Mouse (Mus musculus): ENCODE measurements around the gene Klhl33.
A peak's percentile ranks its signal among the peaks of the same experiment; 100 is the strongest.
"Not testable (repeated sequence)": the region's sequence is repeated elsewhere in the genome, so short reads cannot be mapped to it uniquely, and the experiment has no call there.

Klhl33 gene

DNA sequence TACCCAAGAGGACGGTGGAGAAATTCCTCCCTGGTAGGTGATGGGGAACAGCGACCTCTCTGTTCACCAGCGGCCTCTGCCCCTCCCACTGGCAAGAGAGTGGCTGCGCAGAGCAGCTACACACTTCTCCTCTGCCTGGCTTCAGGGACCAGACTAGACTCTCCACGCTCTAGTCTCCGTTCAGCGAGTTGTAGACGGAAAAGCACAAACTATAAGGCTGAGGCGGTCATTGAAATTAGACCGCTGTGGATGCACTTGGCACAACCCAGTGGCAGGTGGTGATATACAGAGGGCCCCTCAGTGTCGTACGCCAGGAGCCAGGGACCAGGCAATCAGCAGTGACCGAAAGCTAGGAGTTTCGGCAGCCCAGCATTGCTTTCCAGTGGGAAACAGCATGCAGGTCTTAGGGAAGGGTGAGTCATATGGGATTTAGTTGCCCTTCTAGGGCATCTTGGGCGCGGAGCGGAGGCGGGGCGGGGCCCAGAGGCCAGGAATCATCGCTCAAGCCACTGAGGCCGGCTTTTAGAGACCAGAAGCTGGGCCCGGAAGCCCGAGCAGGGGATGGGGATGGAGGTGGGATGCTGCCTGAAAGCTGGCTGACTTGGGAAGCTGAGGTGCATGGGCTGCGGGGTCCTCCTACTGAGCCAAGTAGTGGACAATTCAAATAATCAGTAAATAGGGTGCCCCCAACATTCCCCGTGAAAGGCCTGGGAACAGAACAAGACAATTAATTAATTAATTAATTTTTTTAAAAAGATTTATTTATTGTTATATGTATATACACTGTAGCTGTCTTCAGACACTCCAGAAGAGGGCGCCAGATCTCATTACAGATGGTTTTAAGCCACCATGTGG lies 6.9 kb upstream of the Klhl33 start:
- DNase-seq = peak; percentile 33

- not testable (repeated sequence) for DNase-seq
Observed at GRCm38 (mm10) chr14:50897992-50898391, 685 bp upstream of the Klhl33 start.

- peak; percentile 16 for DNase-seq
Observed at GRCm38 (mm10) chr14:50896747-50897373, 447 bp downstream of the Klhl33 start.

DNA sequence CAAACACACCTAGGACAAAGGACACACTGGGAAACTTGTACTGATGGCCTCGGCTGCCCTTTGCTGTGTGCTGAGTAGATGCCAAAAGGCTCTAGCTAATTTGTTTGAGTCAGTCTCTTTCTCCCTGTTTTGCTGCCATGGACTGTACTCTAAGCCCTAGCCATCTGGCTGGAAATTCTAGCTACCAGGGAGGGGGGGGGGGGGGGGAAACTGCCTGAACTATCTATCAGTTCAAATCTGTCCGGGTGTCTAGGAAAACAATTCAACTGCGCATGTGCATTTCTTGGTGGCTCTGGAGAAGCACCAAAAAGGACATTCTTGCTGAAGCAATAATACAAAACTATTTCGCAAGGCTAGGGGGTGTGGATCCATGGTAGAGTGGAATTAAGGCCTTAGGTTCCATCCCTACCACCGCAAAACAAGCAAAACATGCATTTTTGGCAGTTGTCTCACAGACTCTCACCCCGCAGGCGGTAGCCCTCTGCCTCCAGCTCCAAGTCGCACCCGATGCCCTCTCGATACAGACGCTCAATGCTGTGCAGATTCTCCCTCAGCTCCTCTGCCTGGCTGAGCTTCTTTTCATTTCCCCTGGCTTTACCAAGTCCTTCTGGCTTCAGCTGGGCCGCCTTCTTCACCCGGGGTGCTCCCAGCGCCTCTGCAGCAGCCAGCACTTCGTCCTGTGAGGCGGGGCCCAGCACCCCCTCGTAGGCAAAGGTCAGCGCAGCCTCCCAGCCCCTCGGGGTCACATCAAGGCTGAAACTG lies 1.1 kb downstream of the Klhl33 start:
- DNase-seq = no peak

- DNase-seq = no peak
Observed at GRCm38 (mm10) chr14:50895407-50895806, 1.9 kb downstream of the Klhl33 start.

DNA sequence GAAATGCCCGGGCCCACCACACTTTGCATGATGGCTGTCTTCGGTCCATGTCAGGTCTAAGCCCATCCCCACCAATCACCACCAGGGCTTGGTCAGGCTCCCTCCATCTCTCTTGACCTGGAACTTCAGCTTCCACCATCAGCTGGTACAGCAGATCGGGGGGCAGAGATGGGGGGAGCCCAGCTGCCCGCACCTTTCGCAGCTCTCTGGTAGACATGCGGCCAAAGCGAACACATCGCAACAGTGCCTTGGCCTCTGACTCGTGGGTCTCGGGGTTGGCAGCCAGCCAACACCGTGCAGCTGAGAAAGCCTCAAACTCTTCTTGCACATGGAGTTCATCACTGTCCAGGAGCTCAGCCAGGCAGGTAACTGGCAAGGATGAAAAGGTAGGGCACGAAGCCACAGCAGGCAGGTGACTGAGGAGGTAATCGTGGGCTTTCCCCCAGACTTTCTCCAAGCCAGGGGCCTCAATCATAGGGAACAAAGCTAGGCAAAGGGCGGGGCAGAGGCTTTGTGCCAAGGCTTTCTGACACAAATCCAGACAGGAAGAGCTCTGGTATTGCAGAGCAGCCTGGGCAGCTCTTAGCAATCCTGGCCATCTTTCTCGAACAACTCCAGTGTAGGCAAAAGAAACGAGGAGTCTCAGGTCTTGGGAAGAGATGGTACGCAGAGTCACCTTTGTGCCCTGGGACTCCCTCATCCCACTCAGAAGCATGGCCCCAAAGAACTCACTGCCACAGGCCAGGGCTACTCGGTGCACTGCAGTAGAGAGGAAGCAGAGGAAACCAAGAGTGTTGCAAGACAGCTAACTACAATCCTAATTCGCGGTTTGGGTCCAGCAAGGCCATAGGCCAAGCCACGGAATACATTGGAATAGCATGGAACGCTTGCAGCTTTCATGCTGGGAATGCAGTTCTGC lies 4.5 kb downstream of the Klhl33 start:
- no peak for DNase-seq

DNA sequence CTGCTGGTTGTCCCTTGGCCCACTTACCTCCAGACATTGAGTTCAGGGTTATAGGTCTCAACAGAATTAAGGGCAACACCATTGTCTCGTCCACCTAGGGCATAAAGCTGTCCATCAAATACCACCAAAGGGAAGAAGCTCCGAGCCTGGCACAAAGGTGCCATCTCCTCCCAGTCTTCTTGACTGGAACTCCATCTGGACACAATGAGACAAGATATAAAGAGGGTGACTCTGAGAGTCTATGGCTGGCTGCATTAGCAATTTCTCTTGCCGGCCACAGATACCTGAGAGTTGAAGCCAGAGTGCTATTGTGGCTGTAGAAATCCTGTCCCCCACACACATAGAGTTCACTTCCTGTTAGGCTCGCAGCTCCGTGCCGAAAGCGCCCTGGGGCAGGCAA lies 5.2 kb downstream of the Klhl33 start:
- DNase-seq = no peak

DNA sequence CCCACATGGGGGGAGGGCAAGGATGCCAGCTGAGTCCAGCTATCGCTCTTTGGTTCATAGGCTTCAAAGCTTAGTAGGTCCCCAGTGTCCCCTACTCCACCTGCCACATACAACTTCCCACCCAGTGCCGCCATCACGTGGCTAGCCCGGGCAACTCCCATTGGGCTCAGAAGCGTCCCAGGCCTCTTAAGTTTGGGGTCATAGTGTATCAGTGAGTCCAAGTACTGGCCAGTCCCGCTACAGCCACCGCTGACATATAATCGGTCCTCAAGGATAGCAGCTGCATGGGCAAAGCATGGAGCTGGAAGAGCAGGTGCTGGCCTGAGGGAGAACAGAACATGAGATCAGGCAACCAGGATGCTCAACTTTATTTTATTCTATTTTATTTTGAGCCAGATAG lies 5.7 kb downstream of the Klhl33 start:
- no peak for DNase-seq

DNA sequence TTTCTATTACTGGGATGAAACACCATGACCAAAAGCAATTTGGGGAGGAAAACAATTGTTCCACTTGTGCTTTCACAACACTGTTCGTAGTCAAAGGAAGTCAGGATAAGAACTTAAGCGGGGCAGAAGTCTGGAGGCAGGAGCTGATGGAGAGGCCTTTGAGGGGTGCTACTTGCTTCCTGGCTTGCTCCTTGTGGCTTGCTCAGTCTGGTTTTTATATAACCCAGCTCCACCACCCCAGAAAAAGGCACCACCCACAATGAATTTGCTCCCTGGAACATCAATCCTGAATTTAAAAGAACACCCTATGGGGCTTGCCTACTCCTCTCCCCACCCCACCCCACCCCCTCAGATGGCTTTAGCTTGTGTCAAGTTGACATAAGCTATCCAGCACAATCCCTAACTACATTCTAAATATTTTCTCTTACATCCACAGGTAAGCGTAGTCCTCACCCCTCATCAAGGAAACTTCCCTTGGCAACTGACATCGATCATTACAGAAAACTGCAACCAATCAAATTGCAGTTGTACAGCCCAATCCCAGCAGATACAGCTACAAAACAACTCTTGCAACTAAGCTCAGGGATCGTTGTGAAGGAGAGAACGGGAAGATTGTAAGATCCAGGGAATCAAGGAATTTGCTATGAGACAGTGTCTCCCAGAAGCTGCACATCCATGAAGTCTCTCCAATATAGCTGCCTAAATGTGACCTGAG lies 20.9 kb downstream of the Klhl33 start:
- DNase-seq = no peak

- no peak for DNase-seq
Observed at GRCm38 (mm10) chr14:50875591-50876230, 21.6 kb downstream of the Klhl33 start.

- DNase-seq = no peak
Observed at GRCm38 (mm10) chr14:50875175-50875574, 22.1 kb downstream of the Klhl33 start.

GRCm38 (mm10) chr14:50871284-50871683 lies 26.0 kb downstream of the Klhl33 start:
- DNase-seq = no peak

DNA sequence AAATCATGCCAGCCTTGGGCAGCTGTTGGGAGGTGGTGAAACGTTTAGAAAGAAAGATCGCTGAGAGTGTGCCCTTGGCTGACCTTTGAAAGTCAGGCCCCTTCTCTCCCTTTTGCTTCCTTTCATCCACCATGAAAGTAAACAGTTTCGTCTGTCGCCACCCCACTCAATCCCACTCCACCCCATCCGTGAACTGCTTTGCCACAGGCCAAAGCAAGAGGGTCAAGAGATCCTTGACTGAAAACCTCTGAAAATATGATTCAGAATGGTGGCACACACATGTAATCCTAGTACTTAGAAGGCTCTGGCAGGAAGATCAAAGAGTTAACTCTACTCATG lies 26.5 kb downstream of the Klhl33 start:
- peak; percentile 14 for DNase-seq

DNA sequence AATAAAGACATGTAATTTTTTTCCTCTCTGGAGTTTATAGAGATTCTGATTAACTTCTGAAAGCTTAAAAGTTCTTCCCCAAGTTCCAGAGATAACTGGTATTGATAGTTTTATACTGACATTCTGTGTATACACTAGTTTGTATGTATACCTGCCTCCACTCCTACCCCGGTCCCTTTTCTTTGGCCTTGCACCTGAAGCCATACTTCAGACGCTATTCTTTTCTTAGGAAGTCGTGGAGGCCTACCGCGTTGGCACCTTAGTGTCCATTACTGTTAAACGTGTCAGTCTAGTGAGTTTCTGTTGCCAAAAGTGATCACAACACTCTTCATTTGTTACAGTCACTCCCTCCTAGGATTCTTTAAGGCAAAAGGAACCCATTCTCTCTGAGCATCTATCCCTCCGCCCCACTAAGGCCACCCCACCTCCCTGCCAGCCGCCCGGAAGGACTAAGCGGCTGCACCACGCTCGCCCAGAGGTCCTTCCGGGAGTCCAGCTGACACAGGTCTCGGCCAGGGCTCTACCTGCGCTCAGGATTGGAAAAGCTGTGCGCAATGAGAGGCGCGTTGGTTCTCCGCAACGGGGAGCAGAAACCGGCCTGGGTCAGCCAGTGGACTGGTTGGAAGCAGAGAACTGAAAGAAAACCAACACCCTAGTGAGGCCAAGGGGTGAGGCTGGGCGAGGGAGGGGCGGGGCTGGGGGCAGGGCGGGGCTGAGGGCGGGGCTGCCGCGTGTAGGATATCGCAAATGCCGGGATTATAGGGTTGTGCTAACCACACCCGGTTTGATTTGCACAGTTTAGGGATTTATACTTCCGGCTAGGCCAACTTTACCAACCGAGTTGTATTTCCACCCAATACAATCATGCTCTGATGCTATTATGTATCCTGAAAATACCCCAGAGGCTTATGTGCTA lies 27.2 kb downstream of the Klhl33 start, which contains the start of gene Tep1:
Tep1 (minus strand) TSS at position 672 of the 916 bp plus-strand sequence.
- peak; percentile 76 for DNase-seq

DNA sequence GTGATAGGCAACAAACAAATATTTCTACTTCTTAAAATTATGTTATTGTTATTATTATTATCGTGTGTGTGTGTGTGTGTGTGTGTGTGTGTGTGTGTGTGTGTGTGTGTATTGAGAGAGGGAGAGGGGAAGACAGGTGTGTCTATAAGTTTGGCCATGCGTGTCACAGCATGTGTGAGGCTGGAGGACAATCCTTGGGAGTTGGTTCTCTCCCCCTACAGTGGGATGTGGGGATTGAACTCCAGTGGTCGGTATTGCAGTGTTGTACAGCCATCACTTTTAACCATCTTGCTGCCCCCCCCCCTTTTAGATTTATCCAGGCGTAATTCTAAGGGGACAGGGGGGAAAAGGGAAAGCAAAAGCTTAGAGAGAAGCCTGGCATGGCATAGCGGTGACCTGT lies 28.7 kb downstream of the Klhl33 start:
- no peak for DNase-seq

- no peak for DNase-seq
Observed at GRCm38 (mm10) chr14:50868211-50868610, 29.1 kb downstream of the Klhl33 start.

DNA sequence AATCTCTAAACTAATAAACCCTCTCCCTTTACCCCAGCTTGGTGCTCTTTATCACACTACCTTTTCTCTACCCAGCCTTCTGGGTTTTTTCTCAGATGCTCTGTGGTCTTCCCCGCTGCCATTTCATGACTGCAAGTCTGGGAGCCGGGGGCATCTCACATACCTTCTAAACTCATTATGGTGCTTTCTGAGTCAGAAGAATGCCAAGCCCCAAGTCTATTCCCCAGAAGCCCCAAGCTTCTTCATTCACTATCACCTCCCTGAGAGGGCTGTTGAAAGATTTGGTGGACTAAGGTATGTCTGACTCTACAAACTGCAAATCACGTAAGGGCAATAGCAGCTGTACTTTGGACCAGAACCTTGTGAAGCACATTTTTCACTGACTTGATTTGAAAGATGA lies 30.3 kb downstream of the Klhl33 start:
- DNase-seq = no peak

- not testable (repeated sequence) for DNase-seq
Observed at GRCm38 (mm10) chr14:50865005-50865404, 32.3 kb downstream of the Klhl33 start.

GRCm38 (mm10) chr14:50862641-50863040 lies 34.7 kb downstream of the Klhl33 start:
- DNase-seq = no peak

- DNase-seq = no peak
Observed at GRCm38 (mm10) chr14:50855788-50856187, 41.5 kb downstream of the Klhl33 start.

Data from thymus, postnatal 4 days (tissue).